Mouse (Mus musculus): ENCODE measurements around the gene Ank. TPM values are rescaled to one million over a fixed set of nuclear protein-coding genes. Genes with fewer than 3 reads are reported as not detected.
A peak's percentile ranks its signal among the peaks of the same experiment; 100 is the strongest.

Ank gene
- polyA plus RNA-seq, 1 experiment, result 222 TPM

GRCm38 (mm10) chr15:27574992-27575781, 108.7 kb downstream of the Ank start:
- no peak overlapping the region for H3K27ac ChIP-seq (ENCODE audit: insufficient read depth, low read length)
- no peaks in the 10 kb centered on the region for H3K27me3 ChIP-seq (ENCODE audit: control insufficient read depth, insufficient read depth, low read length)
- DNase-seq, result peak in 1 of 2 experiments; percentile 42
- WGBS, result 24% methylated on average over 8 of the region's 8 CpGs
- H3K4me1 ChIP-seq (ENCODE audit: control insufficient read depth, insufficient read depth, low read length), result peaks cover 10% of the 10 kb centered on the region
- TF ChIP-seq POLR2A (IDR thresholded peaks at IDR 0.05; ENCODE audit: borderline replicate concordance, insufficient read depth, low read length) (no peak), CTCF (IDR thresholded peaks at IDR 0.05; ENCODE audit: borderline replicate concordance, insufficient read depth, low read depth, low read length) (no peak)
- no peak overlapping the region for H3K4me3 ChIP-seq (replicated peaks; ENCODE audit: insufficient read depth, low read depth, low read length)

DNA sequence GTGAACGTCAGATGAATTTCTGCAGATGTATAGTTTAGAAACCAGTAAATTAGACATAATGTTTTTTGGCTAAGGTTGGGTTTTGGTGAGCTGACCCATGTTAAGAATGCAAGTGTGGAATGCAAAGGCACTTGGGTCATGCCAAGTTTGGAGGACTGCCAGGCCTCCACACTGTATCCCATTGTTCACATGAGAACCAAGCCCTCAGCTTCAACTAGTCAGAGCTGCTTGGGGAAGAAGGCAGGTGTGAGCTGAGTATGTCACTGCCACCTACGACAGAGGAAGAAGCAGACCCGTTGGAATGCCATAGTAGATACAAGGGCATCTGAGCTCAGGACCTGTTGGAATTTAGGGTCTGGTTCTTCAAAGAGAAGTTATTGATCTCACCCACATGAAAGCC, 109.5 kb downstream of the Ank start:
- WGBS, result 48% methylated on average over 3 of the region's 3 CpGs
- TF ChIP-seq CTCF (IDR thresholded peaks at IDR 0.05; ENCODE audit: borderline replicate concordance, insufficient read depth, low read depth, low read length), result no peak
- TF ChIP-seq POLR2A (IDR thresholded peaks at IDR 0.05; ENCODE audit: borderline replicate concordance, insufficient read depth, low read length), result no peak
- no peak overlapping the region for H3K4me3 ChIP-seq (replicated peaks; ENCODE audit: insufficient read depth, low read depth, low read length)
- no peak for DNase-seq
- no peak overlapping the region for H3K27ac ChIP-seq (ENCODE audit: insufficient read depth, low read length)
- peaks cover 18% of the 10 kb centered on the region for H3K4me1 ChIP-seq (ENCODE audit: control insufficient read depth, insufficient read depth, low read length)
- H3K27me3 ChIP-seq (ENCODE audit: control insufficient read depth, insufficient read depth, low read length), result no peaks in the 10 kb centered on the region

DNA sequence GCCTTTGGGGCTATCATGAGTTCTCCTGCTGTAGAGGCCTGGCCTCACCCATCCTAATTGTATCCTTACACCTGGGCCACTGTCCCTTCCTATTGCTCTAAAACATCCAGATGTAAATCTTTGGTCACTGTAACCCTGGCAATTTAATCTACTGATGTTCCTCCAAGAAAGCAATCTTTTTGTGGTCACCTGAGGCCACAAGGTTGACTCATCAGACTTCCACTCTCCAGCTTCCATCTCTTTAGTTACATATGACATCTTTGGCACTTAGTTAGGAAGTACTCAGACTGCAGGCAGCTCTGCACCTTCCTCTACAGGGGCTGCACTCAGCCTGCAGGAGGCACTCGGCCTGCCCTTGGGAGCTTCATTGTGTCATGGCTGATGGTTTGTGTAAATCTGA, 110.4 kb downstream of the Ank start:
- H3K27ac ChIP-seq (ENCODE audit: insufficient read depth, low read length), result no peak overlapping the region
- no peak overlapping the region for H3K4me3 ChIP-seq (replicated peaks; ENCODE audit: insufficient read depth, low read depth, low read length)
- DNase-seq, result no peak
- TF ChIP-seq POLR2A (IDR thresholded peaks at IDR 0.05; ENCODE audit: borderline replicate concordance, insufficient read depth, low read length) (no peak), CTCF (IDR thresholded peaks at IDR 0.05; ENCODE audit: borderline replicate concordance, insufficient read depth, low read depth, low read length) (no peak)
- no peaks in the 10 kb centered on the region for H3K27me3 ChIP-seq (ENCODE audit: control insufficient read depth, insufficient read depth, low read length)
- peaks cover 25% of the 10 kb centered on the region for H3K4me1 ChIP-seq (ENCODE audit: control insufficient read depth, insufficient read depth, low read length)
- WGBS, result 94% methylated on average over 1 of the region's 1 CpGs

- H3K4me1 ChIP-seq (ENCODE audit: control insufficient read depth, insufficient read depth, low read length), result peaks cover 25% of the 10 kb centered on the region
- no peak overlapping the region for H3K27ac ChIP-seq (ENCODE audit: insufficient read depth, low read length)
- no peak for DNase-seq
- no peak for TF ChIP-seq CTCF (IDR thresholded peaks at IDR 0.05; ENCODE audit: borderline replicate concordance, insufficient read depth, low read depth, low read length)
- no peak for TF ChIP-seq POLR2A (IDR thresholded peaks at IDR 0.05; ENCODE audit: borderline replicate concordance, insufficient read depth, low read length)
- WGBS, result 58% methylated on average over 16 of the region's 16 CpGs
- no peak overlapping the region for H3K4me3 ChIP-seq (replicated peaks; ENCODE audit: insufficient read depth, low read depth, low read length)
- H3K27me3 ChIP-seq (ENCODE audit: control insufficient read depth, insufficient read depth, low read length), result no peaks in the 10 kb centered on the region
Measured at GRCm38 (mm10) chr15:27577915-27578780, 111.7 kb downstream of the Ank start.

GRCm38 (mm10) chr15:27578918-27579317, 112.4 kb downstream of the Ank start:
- no peak for DNase-seq
- H3K4me1 ChIP-seq (ENCODE audit: control insufficient read depth, insufficient read depth, low read length), result peaks cover 29% of the 10 kb centered on the region
- H3K27ac ChIP-seq (ENCODE audit: insufficient read depth, low read length), result no peak overlapping the region
- H3K4me3 ChIP-seq (replicated peaks; ENCODE audit: insufficient read depth, low read depth, low read length), result no peak overlapping the region
- 92% methylated on average over 6 of the region's 6 CpGs for WGBS
- no peaks in the 10 kb centered on the region for H3K27me3 ChIP-seq (ENCODE audit: control insufficient read depth, insufficient read depth, low read length)
- no peak for TF ChIP-seq POLR2A (IDR thresholded peaks at IDR 0.05; ENCODE audit: borderline replicate concordance, insufficient read depth, low read length)
- TF ChIP-seq CTCF (IDR thresholded peaks at IDR 0.05; ENCODE audit: borderline replicate concordance, insufficient read depth, low read depth, low read length), result no peak

GRCm38 (mm10) chr15:27579853-27580252, 113.4 kb downstream of the Ank start:
- Histone ChIP-seq H3K27ac (ENCODE audit: insufficient read depth, low read length) (no peak overlapping the region), H3K4me1 (ENCODE audit: control insufficient read depth, insufficient read depth, low read length) (peaks cover 25% of the 10 kb centered on the region), H3K27me3 (ENCODE audit: control insufficient read depth, insufficient read depth, low read length) (no peaks in the 10 kb centered on the region), H3K4me3 (replicated peaks; ENCODE audit: insufficient read depth, low read depth, low read length) (no peak overlapping the region)
- 69% methylated on average over 2 of the region's 2 CpGs for WGBS
- no peak for TF ChIP-seq POLR2A (IDR thresholded peaks at IDR 0.05; ENCODE audit: borderline replicate concordance, insufficient read depth, low read length)
- TF ChIP-seq CTCF (IDR thresholded peaks at IDR 0.05; ENCODE audit: borderline replicate concordance, insufficient read depth, low read depth, low read length), result no peak
- no peak for DNase-seq

GRCm38 (mm10) chr15:27580771-27581170, 114.3 kb downstream of the Ank start:
- H3K4me1 ChIP-seq (ENCODE audit: control insufficient read depth, insufficient read depth, low read length), result peaks cover 20% of the 10 kb centered on the region
- peak overlapping the region; percentile 49; the same call in 1 of the 2 replicates for H3K27ac ChIP-seq (ENCODE audit: insufficient read depth, low read length)
- WGBS, result 34% methylated on average over 2 of the region's 2 CpGs

More at GRCm38 (mm10) chr15:27580771-27581170, 114.3 kb downstream of the Ank start:
- H3K27me3 ChIP-seq (ENCODE audit: control insufficient read depth, insufficient read depth, low read length), result no peaks in the 10 kb centered on the region
- no peak for DNase-seq
- H3K4me3 ChIP-seq (replicated peaks; ENCODE audit: insufficient read depth, low read depth, low read length), result no peak overlapping the region
- no peak for TF ChIP-seq POLR2A (IDR thresholded peaks at IDR 0.05; ENCODE audit: borderline replicate concordance, insufficient read depth, low read length)
- TF ChIP-seq CTCF (IDR thresholded peaks at IDR 0.05; ENCODE audit: borderline replicate concordance, insufficient read depth, low read depth, low read length), result no peak
